Mouse (Mus musculus) CH12.LX (cell line): ENCODE measurements around the gene Per1.

Experiments used
- CHD1 ChIP-seq: IDR thresholded peaks from 2 replicates; pipeline ENCODE4 v1.6.1; 2012; ENCODE audit warnings: low read depth, low read length, improper control_type of control experiment, inconsistent platforms
- CTCF ChIP-seq, 2 experiments: IDR thresholded peaks in 1 of 2; conservative IDR thresholded peaks in 1 of 2; 2 replicates each; pipeline ENCODE4 v1.5.1; 2011 to 2012; ENCODE audit warnings: low read depth in 2 of 2, low read length in 2 of 2, improper control_type of control experiment in 1 of 2, inconsistent platforms in 1 of 2, mild to moderate bottlenecking in 1 of 2, moderate library complexity in 1 of 2
- JUND ChIP-seq: conservative IDR thresholded peaks from 2 replicates; pipeline ENCODE4 v1.6.1; 2011; ENCODE audit warnings: low read depth, low read length, improper control_type of control experiment
- MAFK ChIP-seq: IDR thresholded peaks from 2 replicates; pipeline ENCODE4 v1.6.1; 2011; ENCODE audit warnings: low read length, improper control_type of control experiment; ENCODE audit not compliant: insufficient replicate concordance
- MAX ChIP-seq: IDR thresholded peaks from 2 replicates; pipeline ENCODE4 v1.6.1; 2011; ENCODE audit warnings: low read length, improper control_type of control experiment
- MAZ ChIP-seq: IDR thresholded peaks from 2 replicates; pipeline ENCODE4 v1.6.1; 2012; ENCODE audit warnings: low read depth, mild to moderate bottlenecking, inconsistent platforms, low read length, improper control_type of control experiment, moderate library complexity
- MXI1 ChIP-seq: IDR thresholded peaks from 2 replicates; pipeline ENCODE4 v1.6.1; 2011; ENCODE audit warnings: mild to moderate bottlenecking, low read depth, low read length, improper control_type of control experiment
- MYC ChIP-seq: IDR thresholded peaks from 2 replicates; pipeline ENCODE4 v1.6.1; 2011; ENCODE audit warnings: low read depth, mild to moderate bottlenecking, improper control_type of control experiment, low read length
- POLR2A ChIP-seq: IDR thresholded peaks from 2 replicates; pipeline ENCODE4 v1.6.1; 2011; ENCODE audit warnings: low read depth, mild to moderate bottlenecking, improper control_type of control experiment, low read length
- RAD21 ChIP-seq: IDR thresholded peaks from 2 replicates; pipeline ENCODE4 v1.6.1; 2011; ENCODE audit warnings: low read depth, mild to moderate bottlenecking, low read length, improper control_type of control experiment, moderate library complexity
- USF1 ChIP-seq: IDR thresholded peaks from 2 replicates; pipeline ENCODE4 v1.6.1; 2014; ENCODE audit warnings: low read depth, mild to moderate bottlenecking, inconsistent platforms, low read length, improper control_type of control experiment
- USF2 ChIP-seq: conservative IDR thresholded peaks from 2 replicates; pipeline ENCODE4 v1.6.1; 2011; ENCODE audit warnings: low read depth, low read length, improper control_type of control experiment
- ZC3H11A ChIP-seq: IDR thresholded peaks from 2 replicates; pipeline ENCODE4 v1.6.1; 2012; ENCODE audit warnings: low read depth, mild to moderate bottlenecking, inconsistent platforms, low read length, improper control_type of control experiment

DNA sequence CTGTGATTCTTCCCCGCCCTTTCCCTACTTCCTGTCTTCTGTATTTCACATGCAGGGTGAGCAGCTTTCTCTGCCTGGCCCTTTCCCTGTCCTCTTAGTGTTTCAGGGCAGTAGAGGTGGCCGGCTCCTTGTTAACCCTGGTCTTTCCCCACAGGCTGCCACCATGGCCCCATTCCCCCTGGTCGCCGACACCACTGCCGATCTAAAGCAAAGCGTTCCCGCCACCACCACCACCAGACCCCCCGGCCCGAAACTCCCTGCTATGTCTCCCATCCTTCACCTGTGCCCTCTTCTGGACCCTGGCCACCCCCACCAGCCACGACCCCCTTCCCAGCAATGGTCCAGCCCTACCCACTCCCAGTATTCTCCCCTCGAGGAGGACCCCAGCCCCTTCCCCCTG, 11.3 kb downstream of the Per1 start:
- no peak for TF ChIP-seq CTCF (conservative IDR thresholded peaks at IDR 0.05 in 1 of 2, IDR thresholded peaks at IDR 0.05 in 1 of 2; ENCODE audit: low read depth in 2 of 2, low read length in 2 of 2)
- no peak for TF ChIP-seq RAD21
- TF ChIP-seq MAZ, result no peak
- no peak for TF ChIP-seq USF1
- TF ChIP-seq CHD1, result no peak
- no peak for TF ChIP-seq MAX
- TF ChIP-seq ZC3H11A, result no peak
- TF ChIP-seq MYC, result no peak
- no peak for TF ChIP-seq JUND
- TF ChIP-seq MAFK, result no peak
- no peak for TF ChIP-seq POLR2A
- no peak for TF ChIP-seq MXI1
- TF ChIP-seq USF2, result no peak
